ENCODE assay signal across 18 mouse cellular contexts in the genomic region with DNA sequence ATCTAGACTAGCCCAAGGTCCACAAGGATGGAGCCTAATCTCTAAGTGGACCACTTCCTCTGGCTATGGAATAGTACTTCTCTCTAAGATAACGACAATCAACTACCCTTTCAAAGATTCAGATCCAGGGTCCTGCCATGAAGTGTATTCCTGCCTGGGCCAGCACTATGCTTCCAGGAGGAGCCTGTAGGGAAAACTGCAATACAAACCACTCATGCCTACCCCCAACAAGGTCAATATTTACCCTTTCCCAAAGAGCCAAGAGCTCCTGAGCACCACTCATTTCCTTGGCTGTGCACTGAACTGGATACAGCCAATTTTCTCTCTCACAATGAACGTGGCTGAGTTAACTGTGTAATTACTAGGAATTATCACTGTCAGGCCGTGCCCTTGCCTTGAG. TPM values are rescaled to one million over a fixed set of nuclear protein-coding genes. Genes with fewer than 3 reads are reported as not detected.
"Had no signal": no experiment of that assay in that cellular context is flagged by ENCODE, and none has a peak within 500 bp of the region (broad histone marks: within the 10 kb centered on the region; RNA-seq: fewer than 3 reads in every experiment).

No protein-coding gene starts in this region.

- H3K4me3 ChIP-seq: layer of hippocampus, adult 2 months; left cerebral cortex, adult 2 months; liver, embryonic 13.5 days; midbrain, embryonic 15.5 days; neural tube, embryonic 12.5 days; neural tube, embryonic 15.5 days had no signal

- H3K9ac ChIP-seq: liver, embryonic 13.5 days; midbrain, embryonic 15.5 days; neural tube, embryonic 12.5 days; neural tube, embryonic 15.5 days had no signal

- DNase-seq: kidney, adult 2 months; kidney, postnatal 25 days; layer of hippocampus, adult 9-11 months; liver, embryonic 13.5 days; right cerebral cortex, adult 18-20 months; right cerebral cortex, postnatal 14 days; right cerebral cortex, postnatal 4 days; thymus, postnatal 25 days had no signal

- H3K4me1 ChIP-seq: midbrain, embryonic 15.5 days; neural tube, embryonic 12.5 days; neural tube, embryonic 15.5 days had no signal

- H3K27ac ChIP-seq: kidney, postnatal 0 days; layer of hippocampus, adult 2 months; left cerebral cortex, adult 2 months; liver, embryonic 13.5 days; midbrain, embryonic 15.5 days; neural tube, embryonic 12.5 days; neural tube, embryonic 15.5 days had no signal

- H3K4me2 ChIP-seq: liver, embryonic 13.5 days; midbrain, embryonic 11.5 days; midbrain, embryonic 15.5 days; neural tube, embryonic 12.5 days; neural tube, embryonic 15.5 days had no signal

- ATAC-seq: intestine, postnatal 0 days; midbrain, embryonic 15.5 days had no signal

- H3K27me3 ChIP-seq: liver, embryonic 13.5 days; midbrain, embryonic 15.5 days; neural tube, embryonic 12.5 days; neural tube, embryonic 15.5 days had no signal

- H3K9me3 ChIP-seq: liver, embryonic 13.5 days; midbrain, embryonic 15.5 days; neural tube, embryonic 12.5 days; neural tube, embryonic 15.5 days had no signal

RNA-seq across cellular contexts. Expression of gene Crabp1, which starts 47.0 kb away (rescaled TPM):
- total RNA-seq: megakaryocyte progenitor cell, adult 5-6 weeks; megakaryocyte-erythroid progenitor cell, adult 5-6 weeks had no signal

RNA-seq across cellular contexts. Expression of gene Acsbg1, which starts 55.9 kb away (rescaled TPM):
- total RNA-seq: megakaryocyte-erythroid progenitor cell, adult 5-6 weeks had no signal
